Mouse (Mus musculus): Measurements from ENCODE around the gene Hnrnpc. TPM values are rescaled to one million over a fixed set of nuclear protein-coding genes. Genes with fewer than 3 reads are reported as not detected.

Hnrnpc gene
- total RNA-seq (2021), result 100 to 1,000 TPM; 183 to 190 TPM

DNA sequence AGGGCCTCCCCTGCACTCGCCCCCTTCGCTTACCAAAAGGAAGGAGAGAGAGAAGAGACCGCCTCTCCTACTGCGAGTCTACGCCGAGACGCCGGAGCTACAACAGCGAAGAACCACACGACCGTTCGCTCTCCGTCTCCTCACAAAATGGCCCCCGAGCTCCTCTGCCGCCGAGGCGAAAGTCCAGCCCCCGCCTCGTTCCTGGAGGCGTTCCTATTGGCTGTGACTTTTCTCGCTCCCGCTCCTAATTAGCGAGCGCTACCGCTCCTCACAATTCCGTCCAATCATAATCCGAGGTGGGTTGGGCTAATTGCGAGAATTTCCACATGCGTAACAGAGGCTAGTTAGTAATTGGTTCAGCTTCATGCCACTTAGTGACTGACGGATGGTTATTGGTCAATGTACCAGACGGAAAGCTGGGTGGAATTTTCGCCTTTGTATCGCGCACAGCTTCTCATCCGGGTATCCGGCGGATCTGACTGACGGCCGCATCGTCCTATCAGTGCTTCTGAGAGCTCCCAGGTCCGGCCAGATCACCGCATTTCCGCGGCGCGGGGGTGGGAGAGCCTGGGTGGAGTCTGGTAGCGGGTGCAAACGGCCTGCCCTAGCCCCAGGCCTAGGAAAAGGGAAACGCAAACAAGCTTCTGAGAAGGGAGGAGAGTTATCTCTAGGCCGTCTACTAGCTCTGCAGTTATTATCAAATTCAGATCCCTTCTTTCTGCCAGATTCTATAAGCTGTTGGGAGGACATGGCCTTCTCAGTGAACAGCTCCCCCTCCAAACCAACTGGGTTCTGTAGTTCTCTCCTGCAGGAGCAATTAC is at the start of gene Hnrnpc:
Hnrnpc (minus strand) TSS at position 173 of the 821 bp plus-strand sequence.
- peak; percentile 100 for DNase-seq

DNA sequence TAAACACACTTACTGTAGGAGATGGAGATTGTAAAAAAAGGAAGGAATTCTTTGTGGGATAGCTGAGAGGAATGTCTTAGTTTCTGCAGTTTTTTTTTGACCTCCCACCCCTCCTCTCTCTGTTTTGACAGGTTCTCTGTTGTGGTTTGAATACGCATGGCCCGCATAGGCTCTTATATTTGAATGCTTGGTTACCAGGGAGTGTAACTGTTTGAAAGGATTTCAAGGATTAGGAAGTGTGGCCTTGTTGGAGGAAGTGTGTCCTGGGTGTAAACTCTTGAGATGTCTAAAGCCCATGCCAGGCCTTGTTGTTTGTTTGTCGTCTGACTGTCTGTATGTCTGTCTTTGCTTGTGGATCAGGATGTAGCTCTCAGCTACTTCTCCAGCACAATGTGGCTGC is 48.8 kb upstream of the Hnrnpc start:
- DNase-seq, result no peak

DNA sequence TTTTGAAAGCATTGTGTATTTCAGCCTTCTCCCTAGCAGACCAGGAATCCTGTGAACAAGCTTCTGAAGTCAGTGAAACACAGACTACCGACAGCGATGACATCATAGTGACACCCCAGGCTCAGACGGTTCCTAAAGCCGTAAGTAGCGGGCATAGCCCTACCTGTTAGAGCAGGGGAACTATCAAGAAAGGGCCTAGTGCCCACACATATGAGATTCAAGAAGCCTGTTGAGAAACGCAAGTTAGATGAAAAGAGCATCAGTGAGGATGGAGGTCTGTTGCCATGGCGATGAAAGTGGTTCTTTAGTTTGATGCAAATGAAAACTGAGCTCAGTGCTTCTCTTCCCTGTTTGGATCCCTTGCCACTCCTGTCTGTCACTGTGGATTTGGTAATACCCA is 48.4 kb upstream of the Hnrnpc start:
- no peak for DNase-seq

DNA sequence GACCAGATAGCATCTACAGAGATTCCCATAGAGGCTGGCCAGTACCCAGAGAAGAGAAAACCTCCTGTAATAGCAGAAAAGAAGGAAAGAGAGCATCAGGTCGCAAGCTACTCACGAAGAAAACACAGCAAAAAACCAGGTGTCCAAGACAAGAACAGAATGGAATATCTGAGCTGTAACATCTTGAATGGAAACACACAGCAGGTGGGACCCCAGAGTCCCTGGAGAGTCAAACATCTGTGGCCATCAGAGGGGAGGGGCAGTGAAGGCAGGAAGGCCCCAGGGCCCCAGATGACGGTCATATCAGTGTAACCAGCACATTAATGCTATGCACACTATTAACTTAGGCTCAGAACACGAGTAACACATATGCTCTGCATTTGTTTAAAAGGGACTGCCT is 46.1 kb upstream of the Hnrnpc start:
- no peak for DNase-seq

DNA sequence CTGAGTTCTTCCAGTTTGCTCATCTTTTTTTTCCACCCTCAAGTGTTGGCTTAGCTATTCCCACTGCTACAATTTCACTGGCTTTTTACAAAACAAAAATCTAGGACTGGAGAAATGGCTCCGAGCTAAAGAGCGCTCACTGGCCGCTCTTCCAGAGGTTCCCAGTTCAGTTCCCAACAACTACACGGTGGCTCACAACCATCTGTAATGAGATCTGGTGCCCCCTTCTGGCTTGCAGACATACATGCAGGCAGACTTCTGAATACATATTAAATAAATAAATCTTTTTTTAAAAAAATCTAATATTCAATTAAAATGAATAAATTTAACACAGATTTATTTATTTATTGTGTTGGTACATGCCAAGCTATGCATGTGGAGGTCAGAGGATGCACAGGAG is 42.7 kb upstream of the Hnrnpc start:
- peak; percentile 14 for DNase-seq

DNA sequence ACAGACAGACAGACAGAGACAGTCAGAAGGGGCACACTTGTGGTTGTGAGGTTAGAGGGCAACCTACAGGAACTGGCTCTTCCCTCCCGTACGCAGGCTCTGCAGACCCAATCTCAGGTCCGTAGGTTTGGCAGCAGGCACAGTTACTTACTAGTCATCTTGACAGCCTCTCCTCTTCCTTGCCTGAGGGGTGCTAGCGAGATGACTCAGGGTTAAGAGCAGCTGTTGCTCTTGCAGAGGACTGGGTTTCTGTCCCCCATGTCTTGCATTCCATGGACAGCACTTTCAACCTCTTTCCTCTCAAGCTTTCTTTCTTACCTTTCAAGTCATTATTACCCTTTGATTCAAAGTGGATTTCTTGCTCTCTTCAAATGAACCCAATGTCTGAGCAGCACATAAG is 40.3 kb upstream of the Hnrnpc start:
- no peak for DNase-seq

DNA sequence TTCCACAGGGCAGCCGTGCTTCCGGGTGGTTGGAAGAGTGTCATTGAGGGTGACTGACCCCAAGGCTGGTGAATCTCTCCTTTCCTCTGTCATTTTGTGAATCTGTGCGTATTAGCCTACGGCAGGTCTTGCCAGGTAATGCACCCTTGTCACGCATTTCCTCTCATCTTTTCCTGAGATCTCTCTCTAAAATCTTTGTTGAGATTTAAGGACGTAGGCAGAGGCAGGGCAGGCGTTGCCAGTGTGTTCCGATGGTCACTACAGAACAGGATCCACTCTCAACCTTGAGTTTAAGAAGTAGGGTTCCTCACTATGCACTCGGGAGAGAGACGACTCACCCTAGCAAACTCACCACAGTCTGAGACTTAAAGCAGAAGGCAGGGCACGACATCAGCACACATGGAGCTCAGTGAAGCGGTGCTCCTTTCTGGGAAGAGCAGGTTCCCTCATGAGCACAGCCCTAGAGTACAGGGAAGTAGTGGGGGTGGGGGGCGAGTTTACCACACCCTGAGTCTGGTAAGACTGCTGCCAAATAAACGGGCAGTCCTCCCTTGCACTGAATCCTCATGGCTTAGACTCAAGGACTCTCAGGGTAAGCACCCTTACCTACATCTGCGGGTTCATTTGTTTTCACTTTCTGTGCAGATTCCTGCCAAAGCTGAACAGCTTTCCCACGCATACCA is 37.8 kb upstream of the Hnrnpc start:
- DNase-seq, result no peak

DNA sequence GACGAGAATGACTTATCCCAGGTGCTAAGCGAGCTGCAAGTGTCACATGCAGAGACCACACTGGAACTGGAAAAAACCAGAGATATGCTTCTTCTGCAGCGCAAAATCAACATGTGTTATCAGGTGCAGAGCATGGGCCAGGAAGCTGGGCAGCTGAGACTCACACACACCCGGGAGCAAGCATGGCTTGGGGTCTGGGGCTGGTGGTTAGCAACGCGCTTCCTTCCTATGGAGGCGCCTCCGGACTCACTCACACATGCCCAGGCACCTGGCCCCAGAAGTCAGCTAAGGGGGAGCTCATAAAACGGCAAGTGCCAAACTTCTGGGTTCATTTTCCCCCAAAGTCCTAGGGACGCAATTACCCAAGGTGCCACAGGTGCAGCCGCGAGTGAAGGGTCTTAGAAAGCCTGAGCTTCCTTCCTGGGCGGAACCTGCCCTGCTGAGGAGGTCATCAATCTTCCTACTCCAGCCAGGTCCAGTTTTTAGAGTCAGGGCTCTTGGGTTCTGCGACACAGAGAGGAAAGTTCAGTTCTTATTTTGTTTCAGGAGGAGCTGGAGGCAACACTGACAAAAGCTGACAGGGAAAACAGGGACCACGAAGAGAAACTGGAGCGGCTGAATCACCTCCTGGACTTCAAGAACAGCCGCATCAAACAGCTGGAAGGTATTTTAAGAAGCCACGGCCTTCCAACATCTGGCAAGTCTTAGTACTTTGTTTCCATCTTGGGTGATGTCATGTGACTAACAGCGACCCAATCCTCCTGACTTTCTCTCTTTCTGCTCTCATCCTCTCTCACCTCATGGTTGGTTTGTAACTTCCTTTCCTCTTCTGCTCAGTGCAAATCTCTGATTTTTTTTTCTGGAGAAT is 37.0 kb upstream of the Hnrnpc start:
- DNase-seq, result no peak

DNA sequence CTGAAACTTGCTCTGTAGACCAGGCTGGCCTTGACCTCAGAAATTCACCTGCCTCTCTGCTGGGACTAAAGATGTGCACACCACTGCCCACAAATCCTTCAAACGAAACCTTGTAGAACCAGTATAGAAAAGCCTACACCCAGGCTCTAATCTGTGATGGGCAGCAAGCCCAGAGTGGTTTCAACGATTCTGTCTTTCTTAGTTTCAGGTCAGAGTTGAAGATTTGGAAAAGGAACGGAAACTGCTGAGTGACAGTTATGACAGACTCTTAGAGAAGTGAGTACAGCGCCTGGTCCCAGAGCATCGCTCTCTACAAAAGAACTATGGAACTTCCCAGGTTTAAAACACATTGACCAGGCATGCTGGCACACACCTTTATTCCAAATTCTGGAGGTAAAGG is 29.8 kb upstream of the Hnrnpc start:
- DNase-seq, result no peak

DNA sequence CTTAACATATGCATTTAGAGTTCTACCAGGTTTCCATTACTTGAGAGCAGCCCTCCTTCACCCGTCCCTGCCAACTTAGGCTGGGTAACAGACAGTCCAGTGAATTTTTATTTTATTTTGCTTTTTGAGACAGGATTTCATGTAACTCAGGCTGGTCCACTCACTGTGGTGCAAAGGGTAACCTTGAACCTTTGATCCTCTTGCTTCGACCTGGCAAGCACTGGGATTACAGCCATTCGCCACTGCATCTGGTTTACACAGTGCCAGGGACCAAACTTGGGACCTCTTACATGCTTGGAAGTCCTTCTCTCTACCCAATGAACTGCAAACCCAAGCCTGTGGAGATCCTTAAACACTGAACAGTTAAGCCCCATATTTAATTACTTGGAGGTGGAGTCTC is 20.8 kb upstream of the Hnrnpc start:
- no peak for DNase-seq

DNA sequence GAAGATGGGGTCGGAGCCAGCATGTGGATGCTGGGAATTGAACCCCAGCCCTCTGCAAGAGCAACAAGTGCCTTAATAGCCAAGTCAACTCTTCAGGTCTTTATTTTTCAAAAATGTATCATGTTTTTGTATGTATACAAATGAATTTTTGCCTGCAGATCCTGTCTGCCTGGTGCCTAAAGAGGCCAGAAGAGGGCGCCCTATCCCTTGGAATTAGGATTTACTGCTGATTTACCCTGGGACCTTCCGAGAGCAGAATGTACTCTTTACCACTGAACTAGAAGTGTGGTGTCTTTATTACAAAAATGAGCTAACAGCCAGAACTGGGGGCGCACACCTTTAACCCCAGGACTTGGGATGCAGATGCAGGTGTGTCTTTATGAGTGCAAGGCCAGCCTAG is 20.1 kb upstream of the Hnrnpc start:
- DNase-seq, result peak; percentile 81

DNA sequence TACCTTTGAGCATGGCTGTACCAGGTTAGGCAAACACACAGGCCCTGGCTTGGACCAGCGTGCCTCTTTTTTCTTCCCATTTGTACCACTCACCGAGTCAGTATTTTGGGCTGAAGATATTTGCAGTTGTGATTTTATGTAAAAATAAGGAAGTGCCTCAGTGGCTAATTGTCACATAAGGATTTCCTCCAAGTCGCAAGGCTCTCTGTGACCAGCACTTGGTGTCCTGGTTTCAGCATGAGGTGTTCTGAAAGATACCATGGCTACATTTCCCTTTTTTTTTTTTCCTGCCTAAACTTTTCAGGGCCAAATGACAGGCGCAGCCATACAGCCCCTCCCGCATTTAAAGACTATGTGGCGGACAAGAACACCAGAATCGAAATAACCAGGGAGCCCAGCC is 16.3 kb upstream of the Hnrnpc start:
- DNase-seq, result no peak

DNA sequence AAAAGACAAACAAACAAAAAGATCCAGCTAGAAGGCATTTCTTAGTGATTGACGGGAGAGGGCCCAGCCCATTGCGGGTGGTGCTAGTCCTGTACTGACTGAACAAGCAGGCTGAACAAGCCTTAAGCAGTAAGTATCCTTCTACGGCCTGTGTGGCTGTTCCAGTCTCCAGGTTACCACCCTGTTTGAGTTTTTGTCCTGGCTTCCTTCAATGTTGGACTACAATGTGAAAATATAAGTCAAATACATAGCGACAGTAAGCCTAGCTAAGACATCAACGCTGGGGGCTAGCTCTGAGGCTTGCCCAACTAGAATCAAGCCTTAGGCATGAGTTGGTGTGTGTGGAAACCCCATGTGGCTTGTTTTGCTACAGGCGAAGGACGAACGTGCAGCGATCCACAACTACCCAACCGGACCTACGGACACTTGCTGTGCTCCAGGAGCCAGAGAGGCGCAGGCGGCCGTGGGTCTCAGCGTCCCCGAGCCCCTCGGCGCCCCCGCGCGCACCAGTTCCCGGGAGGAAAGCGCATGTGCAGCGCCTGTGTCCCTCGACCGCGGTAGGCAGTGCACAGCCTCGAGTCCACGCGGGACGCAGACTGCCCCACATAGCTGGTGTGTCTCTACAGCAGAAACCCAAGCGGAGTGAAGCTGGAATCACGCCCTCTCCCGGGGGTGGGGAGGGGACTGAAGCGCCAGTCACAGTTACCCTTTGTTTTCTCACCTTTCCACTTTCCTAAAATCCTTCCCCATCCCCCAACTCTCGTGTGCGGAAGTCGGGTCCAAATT is 15.2 kb upstream of the Hnrnpc start:
- peak; percentile 54 for DNase-seq

DNA sequence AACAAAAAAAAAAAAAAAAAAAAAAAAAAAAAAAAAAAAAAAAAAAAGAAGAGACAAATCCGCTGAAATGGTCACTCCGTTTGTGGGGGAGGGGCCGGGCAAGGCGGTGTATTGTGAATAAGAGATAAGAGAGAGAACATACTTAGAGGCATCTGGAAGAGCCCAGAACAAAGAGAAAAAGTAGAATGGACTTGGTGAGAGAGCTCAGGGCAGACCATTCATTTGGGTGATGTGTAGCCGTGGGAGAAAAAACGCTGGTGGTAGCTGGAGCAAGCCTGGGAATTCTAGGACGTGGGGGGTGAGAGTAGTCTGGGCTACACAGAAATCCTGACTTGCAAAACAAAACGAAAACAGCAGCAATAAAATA is 14.6 kb upstream of the Hnrnpc start:
- no peak for DNase-seq

DNA sequence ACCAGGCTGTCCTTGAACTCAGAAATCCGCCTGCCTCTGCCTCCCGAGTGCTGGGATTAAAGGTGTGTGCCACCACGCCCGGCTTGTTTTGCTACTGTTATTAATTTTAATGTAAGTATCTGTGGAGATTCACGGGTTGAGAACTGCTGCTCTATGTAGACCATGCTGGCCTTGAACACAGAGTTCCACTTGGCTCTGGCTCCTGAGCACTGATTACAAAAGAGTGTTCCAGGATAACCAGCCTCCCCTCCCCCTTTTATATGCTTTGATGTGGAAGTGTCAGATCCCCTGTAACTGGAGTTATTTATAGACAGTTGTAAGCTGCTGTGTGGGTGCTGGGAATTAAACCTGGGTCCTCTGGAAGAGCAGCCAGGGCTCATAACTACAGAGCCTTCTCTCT is 13.4 kb upstream of the Hnrnpc start:
- DNase-seq, result no peak

DNA sequence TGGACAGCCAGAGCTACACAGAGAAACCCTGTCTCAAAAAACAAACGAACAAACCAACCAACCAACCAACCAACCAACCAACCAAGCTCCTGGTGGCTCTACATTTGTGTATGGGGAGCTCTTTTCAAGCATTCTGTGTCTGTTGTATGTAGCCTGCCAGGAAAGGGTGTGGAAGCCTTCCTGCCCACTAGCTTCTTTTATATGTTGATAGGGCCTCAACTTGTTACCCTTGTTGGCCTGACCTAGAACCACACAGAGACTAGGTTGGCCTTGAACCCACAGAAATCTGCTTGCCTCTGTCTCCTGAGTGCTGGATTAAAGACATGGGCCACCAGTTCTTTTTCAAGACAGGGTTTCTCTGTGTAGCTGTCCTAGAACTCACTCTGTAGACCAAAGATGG is 10.3 kb upstream of the Hnrnpc start:
- DNase-seq, result no peak

DNA sequence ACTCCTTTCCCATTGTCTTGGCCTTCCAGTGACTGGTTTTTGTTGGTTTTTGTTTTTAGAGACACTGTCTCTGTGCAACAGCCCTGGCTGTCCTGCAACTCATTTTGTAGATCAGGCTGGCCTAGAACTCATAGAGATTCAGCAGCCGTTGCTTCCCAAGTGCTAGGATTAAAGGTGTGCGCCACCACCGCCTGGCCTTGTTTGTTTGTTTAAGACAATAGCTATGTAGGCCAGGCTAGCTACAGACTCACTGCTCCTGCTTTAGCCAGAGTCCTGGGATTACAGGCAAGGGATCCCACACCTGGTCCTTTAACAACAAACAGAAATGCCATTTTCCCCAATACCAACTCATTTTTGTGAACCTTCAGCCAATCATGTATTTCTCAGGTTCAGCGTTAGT is 6.5 kb upstream of the Hnrnpc start, which contains the start of gene Rpgrip1:
Rpgrip1 (plus strand) TSS at position 359 of the 400 bp plus-strand sequence.
- DNase-seq, result no peak

DNA sequence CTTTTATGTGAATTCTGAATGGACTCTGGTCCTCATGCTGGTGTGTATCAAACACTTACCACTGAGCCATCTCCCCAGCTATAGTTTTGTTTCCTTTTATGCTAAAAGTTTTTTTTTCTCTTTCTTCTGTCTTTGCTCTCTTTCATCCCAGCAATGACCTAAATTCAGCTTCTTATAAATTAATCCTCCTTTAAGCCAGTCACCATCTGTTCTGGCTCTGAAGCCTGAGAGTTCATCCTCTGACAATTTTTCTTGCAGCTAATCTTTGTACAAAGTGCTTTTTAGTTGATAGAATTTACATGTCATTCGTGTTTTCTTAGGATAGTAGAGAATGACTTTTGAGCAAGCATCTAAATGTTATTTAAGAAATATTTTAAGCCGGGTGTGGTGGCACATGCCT is 4.2 kb upstream of the Hnrnpc start:
- no peak for DNase-seq

DNA sequence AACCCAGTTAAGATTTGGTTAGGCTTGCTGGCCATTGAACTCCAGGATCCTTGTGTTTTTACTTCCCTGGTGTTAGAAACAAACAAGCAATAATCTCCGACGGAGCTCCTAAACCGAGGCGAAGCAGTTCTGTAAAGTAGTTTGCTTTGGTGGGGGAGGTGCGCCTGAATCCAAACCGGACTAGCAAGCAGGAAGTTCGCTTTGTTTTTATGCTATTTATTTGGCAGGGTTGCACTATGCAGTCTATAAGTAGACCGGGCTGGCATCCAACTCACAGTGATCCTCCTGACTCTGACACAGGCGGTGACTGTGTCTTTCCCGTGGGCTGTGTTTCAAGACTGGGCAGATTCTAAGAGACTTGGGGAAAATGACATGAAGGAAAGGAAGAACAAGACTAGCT is 2.9 kb upstream of the Hnrnpc start:
- DNase-seq, result peak; percentile 66

DNA sequence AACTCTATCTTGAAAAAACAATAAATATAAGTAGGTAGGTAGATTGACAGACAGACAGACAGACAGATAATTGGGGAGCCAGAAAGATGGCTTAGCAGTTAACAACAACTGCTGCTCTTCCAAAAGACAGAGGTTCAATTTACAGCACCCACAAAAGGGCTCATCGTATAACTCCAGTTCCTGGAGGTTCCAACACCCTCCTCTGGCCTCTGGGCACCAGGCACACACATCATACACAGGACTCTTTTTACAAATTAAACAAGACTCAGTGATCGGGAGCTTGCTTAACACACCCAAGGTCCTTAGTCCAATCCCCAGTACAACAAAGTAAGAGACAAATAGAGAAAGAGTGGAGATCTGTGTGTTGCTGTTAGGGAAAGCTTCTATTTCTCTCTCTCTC is 1.5 kb upstream of the Hnrnpc start:
- no peak for DNase-seq

DNA sequence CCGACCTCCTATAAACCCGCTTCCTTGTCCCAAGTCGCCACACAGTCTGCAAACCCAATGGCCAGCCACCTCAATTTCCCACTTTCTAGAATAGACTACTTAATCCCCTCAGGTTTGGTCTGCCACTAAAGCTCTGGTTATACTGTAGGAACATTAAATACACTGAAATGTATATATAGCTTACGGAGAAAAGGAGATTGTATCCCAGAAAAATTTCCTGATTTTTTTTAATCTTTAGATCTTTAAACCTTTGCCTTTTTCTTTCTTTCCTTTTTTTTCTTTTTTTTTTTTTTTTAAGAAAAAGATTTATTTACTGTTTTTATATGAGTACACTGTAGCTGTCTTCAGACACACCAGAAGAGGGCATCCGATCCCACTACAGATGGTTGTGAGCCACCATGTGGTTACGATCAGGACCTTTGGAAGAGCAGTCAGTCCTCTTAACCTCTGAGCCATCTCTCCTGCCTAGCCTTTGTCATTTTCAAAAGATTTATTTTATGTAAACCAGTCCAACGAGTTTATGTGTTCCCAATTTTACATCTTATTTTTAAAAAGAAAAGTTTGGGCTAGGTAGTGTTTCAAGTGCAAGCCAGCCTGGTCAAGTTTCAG is 953 bp upstream of the Hnrnpc start:
- DNase-seq, result no peak

DNA sequence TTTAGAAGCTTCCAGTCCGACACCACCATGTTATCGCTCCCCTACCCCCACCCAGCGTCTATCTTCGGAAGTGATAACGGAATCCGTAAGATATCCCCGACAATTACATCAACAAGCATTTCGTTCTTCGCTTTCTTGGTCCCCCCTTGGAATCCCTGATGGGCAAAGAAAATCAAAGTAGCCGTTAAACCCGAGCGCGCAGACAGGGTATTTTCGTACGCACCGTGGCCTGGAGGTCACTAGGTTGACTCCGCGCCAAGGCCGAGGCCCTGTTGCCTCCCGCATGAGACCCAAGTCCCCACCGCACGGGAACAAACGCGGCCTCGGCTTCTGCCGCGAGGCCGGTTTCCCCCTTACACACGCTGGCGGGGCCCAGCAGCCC is 363 bp downstream of the Hnrnpc start:
- no peak for DNase-seq

All from heart, postnatal 4 days (tissue).